Mouse (Mus musculus): ENCODE results near the gene Atf6. TPM values are rescaled to one million over a fixed set of nuclear protein-coding genes. Genes with fewer than 3 reads are reported as not detected.

Gene Atf6
- polyA plus RNA-seq, 1 experiment from 2014 or later = 6.2 TPM

GRCm38 (mm10) chr1:170861671-170862434 lies 5.7 kb downstream of the Atf6 start:
- DNase-seq (ENCODE audit: low spot score) = no peak
- Histone ChIP-seq H3K36me3 (ENCODE audit: control insufficient read depth, insufficient read depth, low read length) (no peaks in the 10 kb centered on the region), H3K27me3 (ENCODE audit: control insufficient read depth, insufficient read depth, low read length) (no peaks in the 10 kb centered on the region), H3K4me2 (replicated peaks; ENCODE audit: low read depth) (0 out of 2 replicates have a peak overlapping the region, but pooled peaks have one; percentile 8), H3K9ac (ENCODE audit: low read length) (no peak overlapping the region), H3K4me1 (replicated peaks; ENCODE audit: control insufficient read depth, insufficient read depth) (0 out of 2 replicates have a peak, but pooled peaks cover 3% of the 10 kb centered on the region), H3K9me3 (ENCODE audit: control insufficient read depth, low read length) (no peaks in the 10 kb centered on the region), H3K4me3 (ENCODE audit: low read depth, low read length) (no peak overlapping the region), H3K27ac (replicated peaks) (no peak overlapping the region)
- no peak for TF ChIP-seq CTCF (IDR thresholded peaks at IDR 0.05; ENCODE audit: low read depth)
- no peak for TF ChIP-seq EP300 (optimal IDR thresholded peaks at IDR 0.05)
- 46% methylated on average over 13 of the region's 13 CpGs for WGBS
- no peak for ATAC-seq (ENCODE audit: low FRiP score, low TSS enrichment)

GRCm38 (mm10) chr1:170858872-170859271 lies 8.7 kb downstream of the Atf6 start:
- Histone ChIP-seq H3K4me2 (replicated peaks; ENCODE audit: low read depth) (no peak overlapping the region), H3K27me3 (ENCODE audit: control insufficient read depth, insufficient read depth, low read length) (no peaks in the 10 kb centered on the region), H3K4me1 (replicated peaks; ENCODE audit: control insufficient read depth, insufficient read depth) (no peaks in the 10 kb centered on the region), H3K36me3 (ENCODE audit: control insufficient read depth, insufficient read depth, low read length) (no peaks in the 10 kb centered on the region), H3K4me3 (ENCODE audit: low read depth, low read length) (no peak overlapping the region), H3K27ac (replicated peaks) (no peak overlapping the region), H3K9ac (ENCODE audit: low read length) (no peak overlapping the region), H3K9me3 (ENCODE audit: control insufficient read depth, low read length) (no peaks in the 10 kb centered on the region)
- no peak for TF ChIP-seq CTCF (IDR thresholded peaks at IDR 0.05; ENCODE audit: low read depth)
- TF ChIP-seq EP300 (optimal IDR thresholded peaks at IDR 0.05) = no peak
- 56% methylated on average over 2 of the region's 2 CpGs for WGBS
- ATAC-seq (ENCODE audit: low FRiP score, low TSS enrichment) = no peak
- no peak for DNase-seq (ENCODE audit: low spot score)

GRCm38 (mm10) chr1:170857369-170857768 lies 10.2 kb downstream of the Atf6 start:
- Histone ChIP-seq H3K4me3 (ENCODE audit: low read depth, low read length) (no peak overlapping the region), H3K27ac (replicated peaks) (no peak overlapping the region), H3K9me3 (ENCODE audit: control insufficient read depth, low read length) (no peaks in the 10 kb centered on the region), H3K4me2 (replicated peaks; ENCODE audit: low read depth) (no peak overlapping the region), H3K4me1 (replicated peaks; ENCODE audit: control insufficient read depth, insufficient read depth) (no peaks in the 10 kb centered on the region), H3K27me3 (ENCODE audit: control insufficient read depth, insufficient read depth, low read length) (no peaks in the 10 kb centered on the region), H3K9ac (ENCODE audit: low read length) (no peak overlapping the region), H3K36me3 (ENCODE audit: control insufficient read depth, insufficient read depth, low read length) (no peaks in the 10 kb centered on the region)
- WGBS = 78% methylated on average over 2 of the region's 2 CpGs
- ATAC-seq (ENCODE audit: low FRiP score, low TSS enrichment) (no peak), DNase-seq (ENCODE audit: low spot score) (no peak)
- no peak for TF ChIP-seq EP300 (optimal IDR thresholded peaks at IDR 0.05)
- no peak for TF ChIP-seq CTCF (IDR thresholded peaks at IDR 0.05; ENCODE audit: low read depth)

- WGBS = 85% methylated on average over 13 of the region's 13 CpGs
- Histone ChIP-seq H3K4me2 (replicated peaks; ENCODE audit: low read depth) (no peak overlapping the region), H3K27ac (replicated peaks) (no peak overlapping the region), H3K4me3 (ENCODE audit: low read depth, low read length) (no peak overlapping the region), H3K9ac (ENCODE audit: low read length) (no peak overlapping the region), H3K27me3 (ENCODE audit: control insufficient read depth, insufficient read depth, low read length) (no peaks in the 10 kb centered on the region), H3K4me1 (replicated peaks; ENCODE audit: control insufficient read depth, insufficient read depth) (no peaks in the 10 kb centered on the region), H3K36me3 (ENCODE audit: control insufficient read depth, insufficient read depth, low read length) (no peaks in the 10 kb centered on the region), H3K9me3 (ENCODE audit: control insufficient read depth, low read length) (no peaks in the 10 kb centered on the region)
- ATAC-seq (ENCODE audit: low FRiP score, low TSS enrichment) = no peak
- TF ChIP-seq EP300 (optimal IDR thresholded peaks at IDR 0.05) (no peak), CTCF (IDR thresholded peaks at IDR 0.05; ENCODE audit: low read depth) (no peak)
- no peak for DNase-seq (ENCODE audit: low spot score)
Measured at GRCm38 (mm10) chr1:170855056-170855760, 12.4 kb downstream of the Atf6 start.

- Histone ChIP-seq H3K36me3 (ENCODE audit: control insufficient read depth, insufficient read depth, low read length) (no peaks in the 10 kb centered on the region), H3K4me2 (replicated peaks; ENCODE audit: low read depth) (no peak overlapping the region), H3K9ac (ENCODE audit: low read length) (no peak overlapping the region), H3K27ac (replicated peaks) (no peak overlapping the region), H3K27me3 (ENCODE audit: control insufficient read depth, insufficient read depth, low read length) (no peaks in the 10 kb centered on the region), H3K4me3 (ENCODE audit: low read depth, low read length) (no peak overlapping the region), H3K9me3 (ENCODE audit: control insufficient read depth, low read length) (no peaks in the 10 kb centered on the region), H3K4me1 (replicated peaks; ENCODE audit: control insufficient read depth, insufficient read depth) (no peaks in the 10 kb centered on the region)
- TF ChIP-seq EP300 (optimal IDR thresholded peaks at IDR 0.05) = no peak
- TF ChIP-seq CTCF (IDR thresholded peaks at IDR 0.05; ENCODE audit: low read depth) = no peak
- DNase-seq (ENCODE audit: low spot score) (no peak), ATAC-seq (ENCODE audit: low FRiP score, low TSS enrichment) (no peak)
- WGBS = 85% methylated on average over 3 of the region's 3 CpGs
Measured at GRCm38 (mm10) chr1:170853604-170854003, 14.0 kb downstream of the Atf6 start.

All from stomach, postnatal 0 days (tissue).